Mouse (Mus musculus): ENCODE data around the gene Slc9a7.

Gene Slc9a7

GRCm38 (mm10) chrX:20157519-20157918, 134.1 kb downstream of the Slc9a7 start:
- no peak for DNase-seq (ENCODE audit: low spot score in 2 of 2)

- peak in 1 of 2 experiments; percentile 1 for DNase-seq (ENCODE audit: low spot score in 2 of 2)
These were observed 162.1 kb downstream of the Slc9a7 start for GRCm38 (mm10) chrX:20129466-20129865.

- no peak for DNase-seq (ENCODE audit: low spot score in 2 of 2)
These were observed 162.7 kb downstream of the Slc9a7 start for GRCm38 (mm10) chrX:20128951-20129350.

- DNase-seq (ENCODE audit: low spot score in 2 of 2), result no peak
These were observed 166.1 kb downstream of the Slc9a7 start for GRCm38 (mm10) chrX:20125481-20125880.

- no peak for DNase-seq (ENCODE audit: low spot score in 2 of 2)
These were observed 173.9 kb downstream of the Slc9a7 start for GRCm38 (mm10) chrX:20117717-20118116.

GRCm38 (mm10) chrX:20070196-20070595, 221.4 kb downstream of the Slc9a7 start:
- DNase-seq (ENCODE audit: low spot score in 2 of 2), result no peak

- DNase-seq (ENCODE audit: low spot score in 2 of 2), result no peak
These were observed 225.0 kb downstream of the Slc9a7 start for GRCm38 (mm10) chrX:20066636-20067035.

GRCm38 (mm10) chrX:20061764-20062480, 229.7 kb downstream of the Slc9a7 start:
- no peak for DNase-seq (ENCODE audit: low spot score in 2 of 2)

- DNase-seq (ENCODE audit: low spot score in 2 of 2), result peak in 1 of 2 experiments; percentile 9
These were observed 230.8 kb downstream of the Slc9a7 start for GRCm38 (mm10) chrX:20060769-20061315.

- DNase-seq (ENCODE audit: low spot score in 2 of 2), result peak in 1 of 2 experiments; percentile 10
These were observed 231.4 kb downstream of the Slc9a7 start for GRCm38 (mm10) chrX:20060096-20060768.

GRCm38 (mm10) chrX:20059381-20059971, 232.1 kb downstream of the Slc9a7 start, which contains the start of gene Chst7:
Gene Chst7, plus strand, starts transcription at chrX:20059560.
- DNase-seq (ENCODE audit: low spot score in 2 of 2), result peak; percentile 45 to 70
